Mouse (Mus musculus) midbrain, embryonic 16.5 days (tissue): Measurements from ENCODE around the gene Rps11. TPM values are rescaled to one million over a fixed set of nuclear protein-coding genes. Genes with fewer than 3 reads are reported as not detected.

Experiments used
- ATAC-seq: fragments of 200-750 bp; cut with Nextera tagmentation; 2 replicates; pipeline ENCODE4 v1.8.0; 2017; ENCODE audit warnings: moderate TSS enrichment
- H3K27ac ChIP-seq: fragments of 300-500 bp; sonication (generic); 2 replicates; pipeline ENCODE4 v1.5.1; 2014; ENCODE audit warnings: mild to moderate bottlenecking, low read length, mixed read lengths
- H3K27me3 ChIP-seq: fragments of 300-500 bp; sonication (generic); 2 replicates; pipeline ENCODE4 v1.6.1; 2014; ENCODE audit warnings: low read depth, low read length, mixed read lengths; ENCODE audit not compliant: control insufficient read depth, insufficient read depth
- H3K36me3 ChIP-seq: fragments of 300-500 bp; sonication (generic); 2 replicates; pipeline ENCODE4 v1.6.1; 2014; ENCODE audit warnings: mild to moderate bottlenecking, low read length, moderate library complexity, mixed read lengths; ENCODE audit not compliant: control insufficient read depth, insufficient read depth
- H3K4me1 ChIP-seq: fragments of 300-500 bp; sonication (generic); 2 replicates; pipeline ENCODE4 v1.6.1; 2014; ENCODE audit warnings: mild to moderate bottlenecking, low read length, mixed read lengths; ENCODE audit not compliant: control insufficient read depth, insufficient read depth
- H3K4me2 ChIP-seq: fragments of 300-500 bp; sonication (generic); 2 replicates; pipeline ENCODE4 v1.6.1; 2014; ENCODE audit warnings: mild to moderate bottlenecking, low read length, mixed read lengths
- H3K4me3 ChIP-seq: fragments of 300-500 bp; sonication (generic); 2 replicates; pipeline ENCODE4 v1.5.1; 2014; ENCODE audit warnings: low read depth, mild to moderate bottlenecking, low read length, moderate library complexity, mixed read lengths
- H3K9ac ChIP-seq: fragments of 300-500 bp; sonication (generic); 2 replicates; pipeline ENCODE4 v1.6.1; 2014; ENCODE audit warnings: low read depth, low read length, mixed read lengths
- H3K9me3 ChIP-seq: fragments of 300-500 bp; sonication (generic); replicated peaks from 2 replicates; pipeline ENCODE4 v1.6.1; 2014; ENCODE audit warnings: mild to moderate bottlenecking, low read length, mixed read lengths; ENCODE audit not compliant: control insufficient read depth, poor library complexity, severe bottlenecking
- WGBS: fragments of 180-500 bp; shearing (Covaris S2); extraction: QIAGEN DNeasy Blood & Tissue Kit; methylation state at CpG from one replicate; pipeline ENCODE4 v1.1.7; 2014; 5-methylcytosine and 5-hydroxymethylcytosine counted together
- polyA plus RNA-seq: library from polyadenylated mRNA; unstranded; fragments of >200 nt; fragmentation: Nextera tagmentation; extraction: Ambion mirVana; gene quantifications from 2 replicates; pipeline ENCODE4 v1.2.1, GENCODE M21; 2015

The Rps11 gene
- polyA plus RNA-seq, 1 experiment from 2014 or later: 657 TPM

- Histone ChIP-seq H3K36me3 (0 out of 2 replicates have a peak, but pooled peaks cover 2% of the 10 kb centered on the region), H3K27ac (no peak overlapping the region), H3K27me3 (peaks cover 14% of the 10 kb centered on the region), H3K9ac (no peak overlapping the region), H3K4me3 (no peak overlapping the region), H3K4me2 (no peak overlapping the region), H3K4me1 (peaks cover 4% of the 10 kb centered on the region; the same call in 1 of the 2 replicates), H3K9me3 (no peaks in the 10 kb centered on the region; the same call in 1 of the 2 replicates)
- no peak for ATAC-seq
- WGBS: 65% methylated on average over 1 of the region's 1 CpGs
These were observed 14.2 kb upstream of the Rps11 start for GRCm38 (mm10) chr7:45138403-45138802.

- H3K9me3 ChIP-seq: no peaks in the 10 kb centered on the region; the same call in 1 of the 2 replicates
- H3K4me3 ChIP-seq: no peak overlapping the region
- WGBS: 83% methylated on average over 12 of the region's 12 CpGs
- ATAC-seq: no peak
- no peak overlapping the region for H3K9ac ChIP-seq
- no peak overlapping the region for H3K27ac ChIP-seq
- H3K36me3 ChIP-seq: no peaks in the 10 kb centered on the region
- no peak overlapping the region for H3K4me2 ChIP-seq
- peaks cover 4% of the 10 kb centered on the region; the same call in 1 of the 2 replicates for H3K4me1 ChIP-seq
- peaks cover 14% of the 10 kb centered on the region for H3K27me3 ChIP-seq
These were observed 13.2 kb upstream of the Rps11 start for GRCm38 (mm10) chr7:45137171-45138006.

- H3K9ac ChIP-seq: peak within 1 kb of the TSS; percentile 68
- 6% methylated on average over 29 of the region's 29 CpGs for WGBS
- peak; percentile 77 for ATAC-seq
These were observed 11.8 kb upstream of the Rps11 start, which contains the start of the genes Gm45713 and Flt3l for GRCm38 (mm10) chr7:45135993-45136567. TSS of gene Gm45713 (minus strand) at chr7:45136231. TSS of gene Flt3l (minus strand) at chr7:45136432.

GRCm38 (mm10) chr7:45135370-45135769, 11.1 kb upstream of the Rps11 start:
- Histone ChIP-seq H3K27me3 (peaks cover 14% of the 10 kb centered on the region), H3K4me1 (peaks cover 4% of the 10 kb centered on the region; the same call in 1 of the 2 replicates), H3K9ac (peak overlapping the region; percentile 68; the same call in 1 of the 2 replicates), H3K36me3 (no peaks in the 10 kb centered on the region), H3K9me3 (no peaks in the 10 kb centered on the region; the same call in 1 of the 2 replicates), H3K27ac (no peak overlapping the region), H3K4me2 (no peak overlapping the region), H3K4me3 (no peak overlapping the region)
- WGBS: 85% methylated on average over 3 of the region's 3 CpGs
- no peak for ATAC-seq

More at GRCm38 (mm10) chr7:45135993-45136567, 11.8 kb upstream of the Rps11 start, which contains the start of the genes Gm45713 and Flt3l:
- peaks cover 4% of the 10 kb centered on the region; the same call in 1 of the 2 replicates for H3K4me1 ChIP-seq
- no peak within 1 kb of the TSS for H3K27ac ChIP-seq
- H3K36me3 ChIP-seq: no peaks in the 10 kb centered on the region
- no peaks in the 10 kb centered on the region; the same call in 1 of the 2 replicates for H3K9me3 ChIP-seq
- H3K4me3 ChIP-seq: peak within 1 kb of the TSS; percentile 41
- peaks cover 14% of the 10 kb centered on the region for H3K27me3 ChIP-seq
- H3K4me2 ChIP-seq: peak within 1 kb of the TSS; percentile 68

GRCm38 (mm10) chr7:45134544-45135026, 10.3 kb upstream of the Rps11 start:
- H3K9ac ChIP-seq: no peak overlapping the region
- H3K27ac ChIP-seq: no peak overlapping the region
- H3K36me3 ChIP-seq: no peaks in the 10 kb centered on the region
- WGBS: 5% methylated on average over 12 of the region's 12 CpGs
- H3K27me3 ChIP-seq: peaks cover 14% of the 10 kb centered on the region
- no peaks in the 10 kb centered on the region; the same call in 1 of the 2 replicates for H3K9me3 ChIP-seq
- no peak overlapping the region for H3K4me2 ChIP-seq
- H3K4me3 ChIP-seq: no peak overlapping the region
- no peak for ATAC-seq
- H3K4me1 ChIP-seq: peaks cover 6% of the 10 kb centered on the region

- H3K27me3 ChIP-seq: peaks cover 14% of the 10 kb centered on the region
- H3K36me3 ChIP-seq: no peaks in the 10 kb centered on the region
- 74% methylated on average over 8 of the region's 8 CpGs for WGBS
- peaks cover 10% of the 10 kb centered on the region for H3K4me1 ChIP-seq
- H3K27ac ChIP-seq: no peak overlapping the region
- no peak overlapping the region for H3K9ac ChIP-seq
- ATAC-seq: no peak
- H3K9me3 ChIP-seq: no peaks in the 10 kb centered on the region; the same call in 1 of the 2 replicates
- no peak overlapping the region for H3K4me2 ChIP-seq
- H3K4me3 ChIP-seq: no peak overlapping the region
These were observed 9.4 kb upstream of the Rps11 start for GRCm38 (mm10) chr7:45133446-45134159.

- no peak for ATAC-seq
- Histone ChIP-seq H3K4me1 (peaks cover 19% of the 10 kb centered on the region), H3K27ac (no peak overlapping the region), H3K4me2 (no peak overlapping the region), H3K9ac (no peak overlapping the region), H3K4me3 (no peak overlapping the region), H3K9me3 (no peaks in the 10 kb centered on the region; the same call in 1 of the 2 replicates), H3K27me3 (peaks cover 7% of the 10 kb centered on the region), H3K36me3 (peaks cover under 1% of the 10 kb centered on the region; the same call in 1 of the 2 replicates)
- WGBS: 76% methylated on average over 11 of the region's 11 CpGs
These were observed 7.6 kb upstream of the Rps11 start for GRCm38 (mm10) chr7:45131850-45132249.

GRCm38 (mm10) chr7:45129776-45130512, 5.7 kb upstream of the Rps11 start:
- H3K4me3 ChIP-seq: peak overlapping the region; percentile 48
- H3K27me3 ChIP-seq: no peaks in the 10 kb centered on the region
- no peak for ATAC-seq
- H3K27ac ChIP-seq: peak overlapping the region; percentile 91
- 55% methylated on average over 15 of the region's 15 CpGs for WGBS
- peaks cover 26% of the 10 kb centered on the region for H3K4me1 ChIP-seq
- H3K9me3 ChIP-seq: no peaks in the 10 kb centered on the region; the same call in 1 of the 2 replicates
- H3K36me3 ChIP-seq: peaks cover 18% of the 10 kb centered on the region
- peak overlapping the region; percentile 67; the same call in 1 of the 2 replicates for H3K9ac ChIP-seq
- H3K4me2 ChIP-seq: peak overlapping the region; percentile 78
